Mouse (Mus musculus): ENCODE data around the gene 1700067P10Rik. TPM values are rescaled to one million over a fixed set of nuclear protein-coding genes. Genes with fewer than 3 reads are reported as not detected.

The 1700067P10Rik gene
- total and polyA plus RNA-seq, 3 experiments = not detected

GRCm38 (mm10) chr17:48100441-48101417, 11.6 kb downstream of the 1700067P10Rik start (continued):
- peak; percentile 55 for TF ChIP-seq ZNF384 (IDR thresholded peaks at IDR 0.05; ENCODE audit: low read depth, low read length)

GRCm38 (mm10) chr17:48107333-48107732, 18.2 kb downstream of the 1700067P10Rik start:
- peak overlapping the region in 2 of 3 experiments; percentile 22 to 32 for H3K4me3 ChIP-seq (replicated peaks in 1 of 3; ENCODE audit: low read depth in 2 of 3, low read length in 2 of 3, poor library complexity in 1 of 3)
- TF ChIP-seq TBP (conservative IDR thresholded peaks at IDR 0.05; ENCODE audit: low read depth, low read length) = peak; percentile 79
- TF ChIP-seq USF2 (conservative IDR thresholded peaks at IDR 0.05; ENCODE audit: low read depth, low read length) = no peak
- TF ChIP-seq IRF4 (IDR thresholded peaks at IDR 0.05; ENCODE audit: low read depth, low read length) = peak; percentile 94
- peak; percentile 74 for TF ChIP-seq ZMIZ1 (IDR thresholded peaks at IDR 0.05; ENCODE audit: low read depth, low read length)
- no peak for TF ChIP-seq CHD1 (IDR thresholded peaks at IDR 0.05; ENCODE audit: low read depth, low read length)
- peak; percentile 98 for TF ChIP-seq EP300 (IDR thresholded peaks at IDR 0.05; ENCODE audit: low read length)
- TF ChIP-seq RCOR1 (conservative IDR thresholded peaks at IDR 0.05; ENCODE audit: low read depth, low read length) = peak; percentile 92
- TF ChIP-seq MYC (IDR thresholded peaks at IDR 0.05; ENCODE audit: low read depth, low read length) = peak; percentile 59; the same call in 1 of the 2 replicates
- TF ChIP-seq SMC3 (IDR thresholded peaks at IDR 0.05; ENCODE audit: low read depth, low read length) = peak; percentile 12; the same call in 1 of the 2 replicates
- peak; percentile 75 for TF ChIP-seq MAFK (IDR thresholded peaks at IDR 0.05; ENCODE audit: insufficient replicate concordance, low read length)
- peak; percentile 88 for TF ChIP-seq JUND (conservative IDR thresholded peaks at IDR 0.05; ENCODE audit: low read depth, low read length)
- peak; percentile 95 for TF ChIP-seq ZNF384 (IDR thresholded peaks at IDR 0.05; ENCODE audit: low read depth, low read length)
- no peak for TF ChIP-seq UBTF (IDR thresholded peaks at IDR 0.05; ENCODE audit: low read depth, low read length)
- no peak for TF ChIP-seq POLR2AphosphoS2 (IDR thresholded peaks at IDR 0.05; ENCODE audit: low read depth, low read length)
- TF ChIP-seq ZC3H11A (IDR thresholded peaks at IDR 0.05; ENCODE audit: low read depth, low read length) = no peak
- peak; percentile 36; the same call in 1 of the 2 replicates for TF ChIP-seq E2F4 (IDR thresholded peaks at IDR 0.05; ENCODE audit: insufficient replicate concordance, low read depth, low read length)
- TF ChIP-seq NRF1 (IDR thresholded peaks at IDR 0.05; ENCODE audit: low read depth, low read length) = no peak
- 0 out of 2 replicates have a peak, but pooled peaks have one; percentile 15 for TF ChIP-seq KAT2A (IDR thresholded peaks at IDR 0.05; ENCODE audit: insufficient replicate concordance, low read length)
- TF ChIP-seq MAX (IDR thresholded peaks at IDR 0.05; ENCODE audit: low read length) = peak; percentile 60
- peak; percentile 74 for TF ChIP-seq ETS1 (conservative IDR thresholded peaks at IDR 0.05; ENCODE audit: low read depth, low read length)
- TF ChIP-seq ZKSCAN1 (IDR thresholded peaks at IDR 0.05; ENCODE audit: borderline replicate concordance, low read depth, low read length) = no peak
- TF ChIP-seq CHD2 (IDR thresholded peaks at IDR 0.05; ENCODE audit: low read length) = peak; percentile 81
- peak; percentile 96 for TF ChIP-seq TCF12 (IDR thresholded peaks at IDR 0.05; ENCODE audit: low read depth, low read length)
- TF ChIP-seq ELF1 (IDR thresholded peaks at IDR 0.05; ENCODE audit: low read depth, low read length) = 0 out of 2 replicates have a peak, but pooled peaks have one; percentile 29
- TF ChIP-seq MXI1 (IDR thresholded peaks at IDR 0.05; ENCODE audit: low read depth, low read length) = no peak
- no peak for TF ChIP-seq CTCF (conservative IDR thresholded peaks at IDR 0.05 in 1 of 2, IDR thresholded peaks at IDR 0.05 in 1 of 2; ENCODE audit: low read depth in 2 of 2, low read length in 2 of 2)
- TF ChIP-seq USF1 (IDR thresholded peaks at IDR 0.05; ENCODE audit: low read depth, low read length) = no peak
- 0 out of 2 replicates have a peak, but pooled peaks have one; percentile 10 for TF ChIP-seq HCFC1 (IDR thresholded peaks at IDR 0.05; ENCODE audit: low read depth, low read length)
- no peak for TF ChIP-seq GABPA (IDR thresholded peaks at IDR 0.05; ENCODE audit: insufficient replicate concordance, low read depth, low read length)
- no peak for TF ChIP-seq PAX5 (IDR thresholded peaks at IDR 0.05; ENCODE audit: low read length)
- TF ChIP-seq BHLHE40 (IDR thresholded peaks at IDR 0.05; ENCODE audit: low read depth, low read length) = peak; percentile 71; the same call in 1 of the 2 replicates
- 0 out of 2 replicates have a peak, but pooled peaks have one; percentile 29 for TF ChIP-seq MAZ (IDR thresholded peaks at IDR 0.05; ENCODE audit: low read depth, low read length)
- no peak; the same call in 1 of the 2 replicates for TF ChIP-seq RAD21 (IDR thresholded peaks at IDR 0.05; ENCODE audit: low read depth, low read length)
- TF ChIP-seq MEF2A (IDR thresholded peaks at IDR 0.05; ENCODE audit: borderline replicate concordance, low read depth, low read length) = peak; percentile 91

More at GRCm38 (mm10) chr17:48107333-48107732, 18.2 kb downstream of the 1700067P10Rik start:
- Histone ChIP-seq H3K27ac (ENCODE audit: insufficient read depth, low read depth) (peak overlapping the region; percentile 99), H3K4me2 (ENCODE audit: insufficient read depth, low read depth, poor library complexity, severe bottlenecking) (peak overlapping the region; percentile 48), H3K4me1 (ENCODE audit: control insufficient read depth in 1 of 2, insufficient read depth in 2 of 2) (peaks cover 24 to 50% of the 10 kb centered on the region in 2 experiments), H3K9me3 (replicated peaks; ENCODE audit: low read length) (peaks cover 4% of the 10 kb centered on the region), H3K27me3 (replicated peaks) (no peaks in the 10 kb centered on the region), H3K9ac (ENCODE audit: insufficient read depth, low read depth) (0 out of 2 replicates have a peak overlapping the region, but pooled peaks have one; percentile 40), H3K36me3 (replicated peaks in 1 of 2; ENCODE audit: control insufficient read depth in 1 of 2, insufficient read depth in 1 of 2, low read length in 1 of 2) (no peaks in the 10 kb centered on the region), H3K79me2 (replicated peaks; ENCODE audit: control insufficient read depth, extremely low read depth, insufficient read depth, poor library complexity, severe bottlenecking) (no peaks in the 10 kb centered on the region)
- dilution Hi-C loops (cut with MboI; ENCODE audit: extremely low pct_ligation_motif_present, extremely low pct_unique_long_range_greater_than_20kb, low sequenced_read_pairs) = no loop called here
- DNase-seq (ENCODE audit: extremely low read depth) = peak; percentile 95
- in situ Hi-C loops (cut with MboI; ENCODE audit: low pct_ligation_motif_present, low pct_unique_long_range_greater_than_20kb, low sequenced_read_pairs) = loop anchor here (25.0 kb wide), 1 partner anchor 180 kb away; the partner anchor contains the start of gene Treml2
